Mouse (Mus musculus) layer of hippocampus, postnatal 10 days (tissue): ENCODE results near the gene Vps4b. TPM values are rescaled to one million over a fixed set of nuclear protein-coding genes. Genes with fewer than 3 reads are reported as not detected.
A peak's percentile ranks its signal among the peaks of the same experiment; 100 is the strongest.

ENCODE experiments used
- DNase-seq, 2 experiments: peaks; one replicate each; pipeline ENCODE4 v3.0.0; 2021; ENCODE audit warnings: low spot score in 2 of 2
- long read RNA-seq: library from polyadenylated mRNA; stranded (forward); transcript quantifications from one replicate; pipeline ENCODE4 v2.0.0, GENCODE M21; 2023
- total RNA-seq, 2 experiments: library from RNA; stranded (reverse); gene quantifications; 2 replicates each; pipeline ENCODE4 v1.2.3; 2021

The Vps4b gene
- total RNA-seq: 10 to 100 TPM; 48.0 to 54.3 TPM
- long read RNA-seq, full-length matches to known transcripts: 33 of 38 reads
- long read RNA-seq, partial matches to known transcripts: 1 of 38 reads
- long read RNA-seq, other reads (novel, unspliced or antisense): 4 of 38 reads

- peak; percentile 87 to 91 for DNase-seq
Measured at GRCm38 (mm10) chr1:106796542-106796924, at the start of gene Vps4b. Gene Vps4b, minus strand, starts transcription at chr1:106796728.

GRCm38 (mm10) chr1:106828784-106829183, 32.3 kb upstream of the Vps4b start:
- no peak for DNase-seq

- no peak for DNase-seq
Measured at GRCm38 (mm10) chr1:106822297-106822696, 25.8 kb upstream of the Vps4b start.

- DNase-seq: no peak
Measured at GRCm38 (mm10) chr1:106818323-106818722, 21.8 kb upstream of the Vps4b start.

GRCm38 (mm10) chr1:106816766-106817165, 20.2 kb upstream of the Vps4b start:
- no peak for DNase-seq

GRCm38 (mm10) chr1:106815265-106815664, 18.7 kb upstream of the Vps4b start:
- DNase-seq: no peak

GRCm38 (mm10) chr1:106814864-106815263, 18.3 kb upstream of the Vps4b start:
- no peak for DNase-seq

GRCm38 (mm10) chr1:106799931-106800330, 3.4 kb upstream of the Vps4b start:
- DNase-seq: no peak

GRCm38 (mm10) chr1:106799406-106799805, 2.9 kb upstream of the Vps4b start:
- no peak for DNase-seq

GRCm38 (mm10) chr1:106796987-106797779, 655 bp upstream of the Vps4b start:
- DNase-seq: no peak

GRCm38 (mm10) chr1:106795634-106796541, 640 bp downstream of the Vps4b start:
- no peak for DNase-seq

GRCm38 (mm10) chr1:106774896-106775295, 21.6 kb downstream of the Vps4b start:
- DNase-seq: no peak

GRCm38 (mm10) chr1:106774092-106774491, 22.4 kb downstream of the Vps4b start:
- DNase-seq: no peak

GRCm38 (mm10) chr1:106768773-106769172, 27.8 kb downstream of the Vps4b start:
- DNase-seq: no peak

GRCm38 (mm10) chr1:106765771-106766170, 30.8 kb downstream of the Vps4b start:
- DNase-seq: no peak

GRCm38 (mm10) chr1:106764846-106765245, 31.7 kb downstream of the Vps4b start:
- no peak for DNase-seq

- DNase-seq: no peak
Measured at GRCm38 (mm10) chr1:106764281-106764680, 32.2 kb downstream of the Vps4b start.

GRCm38 (mm10) chr1:106760750-106761149, 35.8 kb downstream of the Vps4b start:
- no peak for DNase-seq

GRCm38 (mm10) chr1:106759572-106760435, 36.7 kb downstream of the Vps4b start, which contains the start of gene Kdsr:
Gene Kdsr, minus strand, starts transcription at chr1:106759727.
- peak; percentile 96 to 97 for DNase-seq

- peak; percentile 12 to 21 for DNase-seq
Measured at GRCm38 (mm10) chr1:106758734-106759571, 37.6 kb downstream of the Vps4b start.
